Mouse (Mus musculus) layer of hippocampus, adult 8-10 months (tissue): Measurements from ENCODE around the gene Selenom. TPM values are rescaled to one million over a fixed set of nuclear protein-coding genes. Genes with fewer than 3 reads are reported as not detected.

ENCODE experiments used
- DNase-seq, 2 experiments: peaks; one replicate each; pipeline ENCODE4 v3.0.0; 2022; ENCODE audit warnings: low spot score in 2 of 2
- total RNA-seq, 4 experiments: library from RNA; stranded (reverse); gene quantifications; 2 replicates each; pipeline ENCODE4 v1.2.4; 2022

Selenom gene
- total RNA-seq, 4 experiments from 2014 or later, result 161 to 198 (median 177) TPM

GRCm38 (mm10) chr11:3547969-3548368 is 33.5 kb downstream of the Selenom start:
- DNase-seq, result no peak

- no peak for DNase-seq
These were observed 34.2 kb downstream of the Selenom start for GRCm38 (mm10) chr11:3548564-3549295.

- DNase-seq, result no peak
These were observed 35.3 kb downstream of the Selenom start for GRCm38 (mm10) chr11:3549791-3550190.

GRCm38 (mm10) chr11:3554976-3555375 is 40.5 kb downstream of the Selenom start:
- no peak for DNase-seq

GRCm38 (mm10) chr11:3557852-3558251 is 43.4 kb downstream of the Selenom start:
- no peak for DNase-seq

GRCm38 (mm10) chr11:3560202-3560601 is 45.7 kb downstream of the Selenom start:
- DNase-seq, result no peak

- no peak for DNase-seq
These were observed 49.4 kb downstream of the Selenom start for GRCm38 (mm10) chr11:3563853-3564252.

- DNase-seq, result no peak
These were observed 50.0 kb downstream of the Selenom start for GRCm38 (mm10) chr11:3564451-3564850.

GRCm38 (mm10) chr11:3566018-3566417 is 51.5 kb downstream of the Selenom start:
- DNase-seq, result no peak

Other genes with a start within 250 kb of the Selenom start
- 100 to 1,000 TPM in 2 of 4 experiments, 10 to 100 TPM in 2; 89.3 to 113 (median 99.1) TPM for gene Drg1, start 248.3 kb upstream of the Selenom start, total RNA-seq
- gene Patz1, start 225.8 kb upstream of the Selenom start, total RNA-seq, result 10 to 100 TPM; 53.5 to 58.4 (median 56.7) TPM
- gene Pik3ip1, start 184.3 kb upstream of the Selenom start, total RNA-seq, result 10 to 100 TPM; 38.2 to 53.1 (median 46.4) TPM
- gene Limk2, start 105.5 kb upstream of the Selenom start, total RNA-seq, result 100 to 1,000 TPM in 3 of 4 experiments, 10 to 100 TPM in 1; 91.2 to 111 (median 105) TPM
- gene Rnf185, start 62.3 kb upstream of the Selenom start, total RNA-seq, result 10 to 100 TPM; 26.4 to 31.9 (median 30.0) TPM
- 1 to 10 TPM in 3 of 4 experiments, under 1 TPM in 1; 0.99 to 1.7 (median 1.5) TPM for gene Pla2g3, start 26.4 kb upstream of the Selenom start, total RNA-seq
- gene Inpp5j, start 9.9 kb upstream of the Selenom start, total RNA-seq, result 10 to 100 TPM; 67.5 to 75.8 (median 73.6) TPM
- gene Smtn, start 25.9 kb downstream of the Selenom start, total RNA-seq, result 10 to 100 TPM in 1 of 4 experiments, 1 to 10 TPM in 3; 6.4 to 12.1 (median 8.3) TPM
- 10 to 100 TPM; 36.6 to 49.3 (median 44.3) TPM for gene Morc2a, start 134.5 kb downstream of the Selenom start, total RNA-seq